Mouse (Mus musculus): ENCODE results near the gene Raf1.

Raf1 gene

GRCm38 (mm10) chr6:115615983-115616382, 60.5 kb downstream of the Raf1 start:
- no peak for DNase-seq (ENCODE audit: low spot score in 2 of 2)

- DNase-seq (ENCODE audit: low spot score in 2 of 2), result no peak
These were observed 62.6 kb downstream of the Raf1 start for GRCm38 (mm10) chr6:115613793-115614192.

GRCm38 (mm10) chr6:115610301-115610700, 66.1 kb downstream of the Raf1 start:
- no peak for DNase-seq (ENCODE audit: low spot score in 2 of 2)

GRCm38 (mm10) chr6:115609121-115609520, 67.3 kb downstream of the Raf1 start:
- DNase-seq (ENCODE audit: low spot score in 2 of 2), result peak in 1 of 2 experiments; percentile 44

- DNase-seq (ENCODE audit: low spot score in 2 of 2), result no peak
These were observed 69.0 kb downstream of the Raf1 start for GRCm38 (mm10) chr6:115607429-115607828.

- DNase-seq (ENCODE audit: low spot score in 2 of 2), result no peak
These were observed 70.0 kb downstream of the Raf1 start for GRCm38 (mm10) chr6:115606461-115606860.

- DNase-seq (ENCODE audit: low spot score in 2 of 2), result peak; percentile 82 to 88
These were observed 74.5 kb downstream of the Raf1 start, which contains the start of gene Mkrn2 for GRCm38 (mm10) chr6:115601715-115602523. TSS of gene Mkrn2 (plus strand) at chr6:115601902.

GRCm38 (mm10) chr6:115601322-115601714, 75.1 kb downstream of the Raf1 start:
- DNase-seq (ENCODE audit: low spot score in 2 of 2), result peak in 1 of 2 experiments; percentile 33

GRCm38 (mm10) chr6:115595667-115596066, 80.8 kb downstream of the Raf1 start:
- no peak for DNase-seq (ENCODE audit: low spot score in 2 of 2)

- DNase-seq (ENCODE audit: low spot score in 2 of 2), result peak in 1 of 2 experiments; percentile 19
These were observed 82.0 kb downstream of the Raf1 start for GRCm38 (mm10) chr6:115594463-115594862.

GRCm38 (mm10) chr6:115593252-115593651, 83.2 kb downstream of the Raf1 start:
- no peak for DNase-seq (ENCODE audit: low spot score in 2 of 2)

GRCm38 (mm10) chr6:115592458-115592857, 84.0 kb downstream of the Raf1 start, which contains the start of gene Mkrn2os:
TSS of gene Mkrn2os (minus strand) at chr6:115592576.
- no peak for DNase-seq (ENCODE audit: low spot score in 2 of 2)

- no peak for DNase-seq (ENCODE audit: low spot score in 2 of 2)
These were observed 84.6 kb downstream of the Raf1 start for GRCm38 (mm10) chr6:115591692-115592359.

- DNase-seq (ENCODE audit: low spot score in 2 of 2), result no peak
These were observed 90.1 kb downstream of the Raf1 start for GRCm38 (mm10) chr6:115586321-115586720.

- no peak for DNase-seq (ENCODE audit: low spot score in 2 of 2)
These were observed 92.3 kb downstream of the Raf1 start for GRCm38 (mm10) chr6:115584176-115584575.

GRCm38 (mm10) chr6:115583430-115584125, 92.9 kb downstream of the Raf1 start:
- peak in 1 of 2 experiments; percentile 7 for DNase-seq (ENCODE audit: low spot score in 2 of 2)

GRCm38 (mm10) chr6:115582328-115583115, 93.9 kb downstream of the Raf1 start:
- no peak for DNase-seq (ENCODE audit: low spot score in 2 of 2)

GRCm38 (mm10) chr6:115580810-115581209, 95.6 kb downstream of the Raf1 start:
- no peak for DNase-seq (ENCODE audit: low spot score in 2 of 2)

- no peak for DNase-seq (ENCODE audit: low spot score in 2 of 2)
These were observed 98.5 kb downstream of the Raf1 start for GRCm38 (mm10) chr6:115577941-115578340.

GRCm38 (mm10) chr6:115577407-115577806, 99.0 kb downstream of the Raf1 start:
- DNase-seq (ENCODE audit: low spot score in 2 of 2), result no peak

GRCm38 (mm10) chr6:115574171-115574570, 102.3 kb downstream of the Raf1 start:
- DNase-seq (ENCODE audit: low spot score in 2 of 2), result no peak

All from spleen, postnatal 10 days (tissue).